Mouse (Mus musculus) lung, embryonic 14.5 days (tissue): ENCODE results near the gene Rhoh. TPM values are rescaled to one million over a fixed set of nuclear protein-coding genes. Genes with fewer than 3 reads are reported as not detected.

Source experiments
- ATAC-seq: fragments of 200-750 bp; cut with Nextera tagmentation; 2 replicates; pipeline ENCODE4 v1.8.0; 2017; ENCODE audit warnings: mild to moderate bottlenecking, moderate TSS enrichment, moderate library complexity; ENCODE audit not compliant: insufficient read depth
- DNase-seq: peaks from one replicate; pipeline ENCODE4 v3.0.0-alpha.2; 2015
- H3K27ac ChIP-seq: fragments of 300-500 bp; sonication (generic); 2 replicates; pipeline ENCODE4 v1.5.1; 2014; ENCODE audit warnings: low read depth, mild to moderate bottlenecking, moderate library complexity
- H3K27me3 ChIP-seq: fragments of 300-500 bp; sonication (generic); 2 replicates; pipeline ENCODE4 v1.6.1; 2014; ENCODE audit warnings: low read length, control low read depth; ENCODE audit not compliant: insufficient read depth
- H3K36me3 ChIP-seq: fragments of 300-500 bp; sonication (generic); 2 replicates; pipeline ENCODE4 v1.6.1; 2014; ENCODE audit warnings: control low read depth; ENCODE audit not compliant: insufficient read depth
- H3K4me1 ChIP-seq: fragments of 300-500 bp; sonication (generic); 2 replicates; pipeline ENCODE4 v1.6.1; 2014; ENCODE audit warnings: antibody characterized with exemption, control low read depth; ENCODE audit not compliant: insufficient read depth
- H3K4me2 ChIP-seq: fragments of 300-500 bp; sonication (generic); 2 replicates; pipeline ENCODE4 v1.6.1; 2014; ENCODE audit warnings: mild to moderate bottlenecking
- H3K4me3 ChIP-seq: fragments of 300-500 bp; sonication (generic); 2 replicates; pipeline ENCODE4 v1.5.1; 2014; ENCODE audit warnings: low read depth, low read length
- H3K9ac ChIP-seq: fragments of 300-500 bp; sonication (generic); 2 replicates; pipeline ENCODE4 v1.6.1; 2014
- H3K9me3 ChIP-seq: fragments of 300-500 bp; sonication (generic); 2 replicates; pipeline ENCODE4 v1.6.1; 2016; ENCODE audit warnings: low read depth, low read length, control low read depth
- CTCF ChIP-seq: IDR thresholded peaks from 2 replicates; pipeline ENCODE4 v1.5.1; 2016; ENCODE audit warnings: antibody characterized with exemption, low read depth
- WGBS: fragments of 180-500 bp; shearing (Covaris S2); extraction: QIAGEN DNeasy Blood & Tissue Kit; methylation state at CpG from one replicate; pipeline ENCODE4 v1.1.7; 2014; 5-methylcytosine and 5-hydroxymethylcytosine counted together
- polyA plus RNA-seq: library from polyadenylated mRNA; unstranded; fragments of >200 nt; fragmentation: Nextera tagmentation; extraction: Ambion mirVana; gene quantifications from 2 replicates; pipeline ENCODE4 v1.2.1, GENCODE M21; 2014

Gene Rhoh
- polyA plus RNA-seq, 1 experiment from 2014 or later = 0.76 TPM

DNA sequence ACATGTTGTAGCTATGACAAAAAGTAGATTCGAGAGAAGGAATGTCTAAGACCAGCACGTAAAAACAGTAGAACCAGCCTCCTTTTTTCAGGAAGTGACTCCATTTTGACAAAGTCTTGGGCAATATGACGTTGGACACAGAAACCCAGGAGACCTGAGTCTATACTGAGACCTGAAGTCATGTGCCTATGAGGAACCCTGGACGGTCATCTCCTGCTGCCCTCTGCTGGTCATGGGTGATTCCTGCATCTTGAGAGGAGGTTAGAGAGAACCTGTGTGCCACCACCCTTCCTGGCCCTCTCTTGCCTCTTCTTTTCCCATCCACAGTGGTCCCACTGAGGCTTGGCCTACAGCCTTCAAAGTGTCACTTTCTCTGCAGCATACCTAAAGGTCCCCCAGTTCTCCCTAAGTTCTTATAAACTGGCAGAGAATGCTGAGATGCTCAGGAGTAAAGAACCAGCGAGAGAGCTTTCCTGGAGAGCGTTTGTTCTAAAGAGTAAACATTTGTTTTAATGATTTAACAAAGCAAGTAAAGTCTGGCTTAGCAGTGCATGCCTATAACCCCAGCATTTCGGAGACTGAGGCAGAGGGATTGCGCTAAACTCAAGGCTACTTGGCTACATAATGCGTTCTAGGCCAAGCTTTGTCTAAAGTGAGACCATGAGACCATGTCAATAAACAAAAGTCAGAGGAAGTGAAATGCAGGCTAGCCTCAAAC lies 77.1 kb downstream of the Rhoh start:
- Histone ChIP-seq H3K4me2 (no peak overlapping the region), H3K9ac (no peak overlapping the region), H3K4me1 (no peaks in the 10 kb centered on the region), H3K36me3 (no peaks in the 10 kb centered on the region), H3K27me3 (no peaks in the 10 kb centered on the region), H3K9me3 (no peaks in the 10 kb centered on the region), H3K27ac (no peak overlapping the region), H3K4me3 (no peak overlapping the region)
- DNase-seq (peak; percentile 92), ATAC-seq (peak; percentile 87)
- WGBS = 44% methylated on average over 9 of the region's 9 CpGs
- peak; percentile 96 for TF ChIP-seq CTCF

DNA sequence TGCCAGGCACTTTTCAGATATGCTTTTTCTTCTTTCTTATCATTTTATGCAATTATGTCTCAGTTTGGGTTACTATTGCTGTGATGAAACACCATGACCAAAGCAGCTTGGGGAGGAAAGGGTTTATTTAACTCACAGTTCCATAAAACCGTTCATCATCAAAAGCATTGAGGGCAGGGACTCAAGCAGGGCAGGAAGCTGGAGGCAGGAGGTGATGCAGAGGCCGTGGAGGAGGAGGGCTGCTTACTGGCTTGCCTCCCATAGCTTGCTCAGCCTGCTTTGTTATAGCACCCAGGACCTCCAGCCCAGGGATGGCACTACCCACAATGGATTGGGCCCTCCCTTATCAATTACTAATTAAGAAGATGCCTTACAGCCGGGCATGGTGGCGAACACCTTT lies 80.1 kb downstream of the Rhoh start:
- no peak for ATAC-seq
- no peak overlapping the region for H3K4me3 ChIP-seq
- no peak for TF ChIP-seq CTCF
- H3K36me3 ChIP-seq = no peaks in the 10 kb centered on the region
- no peak overlapping the region for H3K4me2 ChIP-seq
- 51% methylated on average over 4 of the region's 4 CpGs for WGBS
- no peak overlapping the region for H3K27ac ChIP-seq
- no peaks in the 10 kb centered on the region for H3K9me3 ChIP-seq
- H3K9ac ChIP-seq = no peak overlapping the region
- H3K27me3 ChIP-seq = no peaks in the 10 kb centered on the region
- H3K4me1 ChIP-seq = no peaks in the 10 kb centered on the region
- DNase-seq = no peak

Other genes with a start within 250 kb of the Rhoh start
- 107 and 113 TPM in 2 replicates for gene Pds5a, start 162.9 kb upstream of the Rhoh start, polyA plus RNA-seq
- 33.0 and 33.2 TPM in 2 replicates for gene N4bp2, start 97.7 kb upstream of the Rhoh start, polyA plus RNA-seq
- gene Chrna9, start 73.7 kb downstream of the Rhoh start, polyA plus RNA-seq = not detected in 2 replicates
- gene 9130230L23Rik, start 143.1 kb downstream of the Rhoh start, polyA plus RNA-seq = 1.0 and 1.5 TPM in 2 replicates